Mouse (Mus musculus) heart, adult 2 months (tissue): ENCODE measurements around the gene Vwa3a. TPM values are rescaled to one million over a fixed set of nuclear protein-coding genes. Genes with fewer than 3 reads are reported as not detected.

Source experiments
- DNase-seq, 2 experiments: peaks; one replicate each; pipeline ENCODE4 v3.0.0; 2021
- H3K27ac ChIP-seq: fragments of 200-600 bp; 2 replicates; pipeline ENCODE4 v1.8.1; 2022
- H3K27me3 ChIP-seq: fragments of 200-500 bp; 2 replicates; pipeline ENCODE4 v1.6.1; 2012; ENCODE audit warnings: mild to moderate bottlenecking, low read length, inconsistent platforms, mixed read lengths; ENCODE audit not compliant: control insufficient read depth, insufficient read depth
- H3K36me3 ChIP-seq: fragments of 200-500 bp; 2 replicates; pipeline ENCODE4 v1.6.1; 2012; ENCODE audit warnings: low read length, inconsistent platforms; ENCODE audit not compliant: control insufficient read depth, insufficient read depth
- H3K4me1 ChIP-seq: fragments of 200-500 bp; 2 replicates; pipeline ENCODE4 v1.6.1; 2011; ENCODE audit warnings: low read length; ENCODE audit not compliant: control insufficient read depth, insufficient read depth
- H3K4me3 ChIP-seq: fragments of 200-600 bp; 2 replicates; pipeline ENCODE4 v1.8.1; 2022
- H3K79me2 ChIP-seq: fragments of 200-500 bp; replicated peaks from 2 replicates; pipeline ENCODE4 v1.6.1; 2012; ENCODE audit warnings: mild to moderate bottlenecking, inconsistent platforms, low read length, moderate library complexity, mixed read lengths; ENCODE audit not compliant: control insufficient read depth, insufficient read depth
- H3K9ac ChIP-seq: fragments of 200-500 bp; 2 replicates; pipeline ENCODE4 v1.6.1; 2012; ENCODE audit warnings: low read depth, mild to moderate bottlenecking, control low read depth, inconsistent platforms, low read length, mixed read lengths
- CTCF ChIP-seq: fragments of 200-600 bp; IDR thresholded peaks from 2 replicates; pipeline ENCODE4 v1.8.1; 2022; ENCODE audit warnings: antibody characterized with exemption, mild to moderate bottlenecking, moderate library complexity
- EP300 ChIP-seq: fragments of 200-500 bp; IDR thresholded peaks from 2 replicates; pipeline ENCODE4 v1.6.1; 2011; ENCODE audit warnings: low read depth, low read length, control low read depth; ENCODE audit not compliant: insufficient read depth
- POLR2A ChIP-seq: fragments of 200-500 bp; IDR thresholded peaks from 2 replicates; pipeline ENCODE4 v1.6.1; 2011; ENCODE audit warnings: mild to moderate bottlenecking, low read depth, low read length, control low read depth; ENCODE audit not compliant: insufficient read depth
- WGBS: fragments of 180-500 bp; shearing (Covaris S2); methylation state at CpG from one replicate; pipeline ENCODE4 v1.1.7; 2018; 5-methylcytosine and 5-hydroxymethylcytosine counted together
- intact Hi-C: fragments of 180-260 bp; cut with DNase I; formaldehyde crosslinking; loops from one replicate; pipeline ENCODE4 v1.15.1; 2025
- polyA plus RNA-seq: library from polyadenylated mRNA; depleted of rRNA; stranded (reverse); fragments of >200 nt; gene quantifications from 2 replicates; pipeline ENCODE4 v1.2.3, GENCODE M21; 2012
- total RNA-seq, 2 experiments: library from RNA; stranded (reverse); gene quantifications; 2 replicates each; pipeline ENCODE4 v1.2.3; 2021

The Vwa3a gene
- total and polyA plus RNA-seq, 3 experiments: 3.1 to 5.0 (median 4.5) TPM

DNA sequence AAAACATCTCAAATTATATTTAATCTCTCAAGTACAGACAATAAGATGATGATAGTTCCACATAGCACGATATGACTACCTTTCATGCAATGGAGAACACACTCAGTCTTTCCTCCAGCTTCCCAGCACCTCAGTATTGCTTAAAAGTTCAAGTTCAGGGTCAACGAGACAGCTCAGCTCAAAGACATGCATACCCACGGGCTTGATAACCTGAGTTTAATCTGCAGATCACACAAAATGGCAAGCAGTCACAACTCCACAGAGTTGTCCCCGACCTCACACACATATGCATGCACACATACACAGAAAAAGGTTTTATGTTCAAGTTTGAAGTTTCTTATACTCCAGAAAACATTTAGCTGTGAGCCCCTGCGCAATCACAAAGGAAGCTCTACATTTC, 18.1 kb upstream of the Vwa3a start:
- Histone ChIP-seq H3K9ac (no peak overlapping the region), H3K27me3 (no peaks in the 10 kb centered on the region), H3K27ac (no peak overlapping the region), H3K4me1 (peaks cover 8% of the 10 kb centered on the region), H3K4me3 (no peak overlapping the region), H3K79me2 (no peaks in the 10 kb centered on the region), H3K36me3 (no peaks in the 10 kb centered on the region)
- intact Hi-C loops: no loop called here
- WGBS: 89% methylated on average over 5 of the region's 5 CpGs
- TF ChIP-seq CTCF: no peak
- no peak for TF ChIP-seq EP300
- TF ChIP-seq POLR2A: no peak
- no peak for DNase-seq

DNA sequence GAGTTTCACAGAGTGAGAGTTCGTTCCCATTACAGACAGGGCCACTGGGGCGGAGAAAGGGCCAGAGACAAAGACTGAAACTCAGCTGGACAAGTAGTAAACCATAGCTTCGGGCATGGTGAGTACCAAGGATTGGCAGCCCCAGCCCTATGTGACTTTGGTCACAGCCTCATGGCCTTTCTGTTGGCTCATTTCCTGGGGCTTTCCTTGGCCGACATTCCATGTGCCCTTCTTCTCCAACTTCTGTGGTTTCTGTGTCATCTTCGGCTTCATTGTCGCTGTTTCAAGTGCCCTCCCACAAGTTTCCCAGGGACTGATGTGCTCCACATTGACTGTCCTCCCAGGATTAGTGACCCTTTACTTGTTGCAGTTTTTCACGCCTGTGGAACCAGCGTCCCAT, 17.7 kb upstream of the Vwa3a start:
- intact Hi-C loops: no loop called here
- WGBS: 71% methylated on average over 8 of the region's 8 CpGs
- Histone ChIP-seq H3K9ac (no peak overlapping the region), H3K4me3 (no peak overlapping the region), H3K27me3 (no peaks in the 10 kb centered on the region), H3K79me2 (no peaks in the 10 kb centered on the region), H3K27ac (no peak overlapping the region), H3K4me1 (peaks cover 8% of the 10 kb centered on the region), H3K36me3 (no peaks in the 10 kb centered on the region)
- TF ChIP-seq EP300 (no peak), POLR2A (no peak), CTCF (no peak)
- no peak for DNase-seq

DNA sequence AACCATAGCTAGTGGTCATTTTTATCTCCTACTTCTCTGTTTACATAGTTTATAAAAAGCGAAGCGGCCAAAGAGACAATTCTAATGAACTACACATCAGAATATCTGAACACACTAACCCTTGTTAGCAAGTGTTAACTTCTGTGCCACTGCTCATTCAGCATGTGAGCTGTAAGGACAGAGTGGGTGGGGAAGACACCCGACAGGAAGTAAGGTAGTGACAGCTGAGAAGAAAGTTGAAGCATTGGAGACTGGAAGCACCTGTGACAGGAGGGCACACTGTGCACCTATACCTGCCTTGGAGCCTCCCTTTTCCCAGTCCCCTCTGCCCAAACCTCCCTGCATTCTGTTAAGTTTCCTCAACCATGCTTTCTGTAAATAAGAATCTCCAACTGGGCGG, 17.1 kb upstream of the Vwa3a start:
- intact Hi-C loops: no loop called here

GRCm38 (mm10) chr7:120722839-120723278, 16.3 kb upstream of the Vwa3a start:
- Histone ChIP-seq H3K4me1 (peaks cover 6% of the 10 kb centered on the region), H3K4me3 (no peak overlapping the region), H3K27me3 (no peaks in the 10 kb centered on the region), H3K79me2 (no peaks in the 10 kb centered on the region), H3K36me3 (no peaks in the 10 kb centered on the region), H3K27ac (no peak overlapping the region), H3K9ac (no peak overlapping the region)
- intact Hi-C loops: no loop called here
- WGBS: 74% methylated on average over 8 of the region's 8 CpGs
- DNase-seq: no peak
- TF ChIP-seq POLR2A (no peak), EP300 (no peak), CTCF (no peak)

More for the DNA sequence above, 17.1 kb upstream of the Vwa3a start:
- Histone ChIP-seq H3K4me1 (peaks cover 6% of the 10 kb centered on the region), H3K27me3 (no peaks in the 10 kb centered on the region), H3K9ac (no peak overlapping the region), H3K79me2 (no peaks in the 10 kb centered on the region), H3K27ac (no peak overlapping the region), H3K4me3 (no peak overlapping the region), H3K36me3 (no peaks in the 10 kb centered on the region)
- no peak for TF ChIP-seq CTCF
- TF ChIP-seq POLR2A: no peak
- no peak for TF ChIP-seq EP300
- WGBS: 70% methylated on average over 4 of the region's 4 CpGs
- no peak for DNase-seq

GRCm38 (mm10) chr7:120727581-120727980, 11.5 kb upstream of the Vwa3a start:
- no peak overlapping the region for H3K27ac ChIP-seq
- H3K79me2 ChIP-seq: no peaks in the 10 kb centered on the region
- 83% methylated on average over 3 of the region's 3 CpGs for WGBS
- H3K36me3 ChIP-seq: peaks cover 4% of the 10 kb centered on the region
- H3K4me3 ChIP-seq: no peak overlapping the region
- no peak for DNase-seq
- TF ChIP-seq POLR2A (no peak), EP300 (no peak), CTCF (peak; percentile 92)
- intact Hi-C loops: no loop called here
- peaks cover 2% of the 10 kb centered on the region; the same call in 1 of the 2 replicates for H3K4me1 ChIP-seq
- no peaks in the 10 kb centered on the region for H3K27me3 ChIP-seq
- H3K9ac ChIP-seq: no peak overlapping the region

GRCm38 (mm10) chr7:120729635-120730034, 9.5 kb upstream of the Vwa3a start:
- H3K27me3 ChIP-seq: no peaks in the 10 kb centered on the region
- intact Hi-C loops: loop anchor here (2.0 kb wide), 2 partner anchors 15 to 51 kb away; no protein-coding TSS in a partner anchor
- H3K27ac ChIP-seq: peak overlapping the region; percentile 49
- WGBS: 19% methylated on average over 5 of the region's 5 CpGs
- peaks cover 2% of the 10 kb centered on the region; the same call in 1 of the 2 replicates for H3K4me1 ChIP-seq
- peak overlapping the region; percentile 79 for H3K9ac ChIP-seq
- peak overlapping the region; percentile 39 for H3K4me3 ChIP-seq
- DNase-seq: no peak
- TF ChIP-seq EP300: no peak
- TF ChIP-seq CTCF: no peak
- no peak for TF ChIP-seq POLR2A
- H3K79me2 ChIP-seq: no peaks in the 10 kb centered on the region
- H3K36me3 ChIP-seq: peaks cover 4% of the 10 kb centered on the region
